Mouse (Mus musculus) NIH3T3 (cell line): Measurements from ENCODE around the gene Map1s.
A peak's percentile ranks its signal among the peaks of the same experiment; 100 is the strongest.

Experiments
- DNase-seq: peaks from one replicate; pipeline ENCODE4 v3.0.0-alpha.2; 2012; ENCODE audit warnings: low read depth

Map1s gene

DNA sequence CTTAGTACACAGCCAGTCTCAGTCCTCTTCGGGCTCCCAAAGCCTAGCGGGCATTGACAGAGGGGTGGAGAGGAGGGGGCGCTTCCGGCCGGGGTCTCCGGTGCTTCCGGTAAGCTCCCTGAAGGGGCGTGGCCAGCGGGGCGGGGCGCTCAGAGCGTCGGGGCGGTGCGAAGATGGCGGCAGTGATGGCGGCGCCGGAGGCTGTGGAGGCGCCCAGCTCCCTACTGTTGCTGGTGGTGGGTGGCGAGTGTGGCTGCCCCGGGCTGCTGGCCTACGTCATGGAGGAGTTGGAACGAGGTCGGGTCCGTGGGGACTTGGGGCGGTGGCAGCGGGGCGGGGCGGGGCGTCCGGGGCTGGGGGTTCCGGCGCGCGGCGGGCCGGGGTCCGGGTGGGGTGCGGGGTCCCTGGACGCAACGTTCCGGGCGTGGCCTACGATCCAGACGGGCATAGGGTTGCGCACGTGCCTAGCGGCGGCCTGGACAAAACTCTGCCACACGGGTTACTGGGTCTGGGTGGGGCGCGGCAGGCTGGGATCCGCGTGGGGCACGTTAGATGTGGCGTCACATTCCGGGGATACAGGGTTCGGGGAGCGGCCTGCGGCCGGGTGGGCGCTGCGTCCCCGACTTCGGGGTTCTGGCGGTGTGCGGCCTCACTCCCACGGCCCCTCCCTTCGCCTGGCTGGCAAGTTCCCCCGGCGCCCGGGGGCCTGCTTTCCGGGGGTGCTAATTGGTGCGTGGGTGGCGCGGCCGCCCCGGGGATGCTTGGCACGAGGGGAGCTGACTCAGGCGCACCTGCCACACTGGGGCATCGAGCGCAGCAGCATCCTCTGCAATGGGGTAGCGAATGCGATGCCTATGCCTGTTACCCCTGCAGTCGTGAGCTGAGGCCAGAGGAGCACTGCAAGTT lies at the start of gene Map1s:
Map1s (plus strand) TSS at position 102 of the 906 bp plus-strand sequence.
- DNase-seq, result peak; percentile 90

DNA sequence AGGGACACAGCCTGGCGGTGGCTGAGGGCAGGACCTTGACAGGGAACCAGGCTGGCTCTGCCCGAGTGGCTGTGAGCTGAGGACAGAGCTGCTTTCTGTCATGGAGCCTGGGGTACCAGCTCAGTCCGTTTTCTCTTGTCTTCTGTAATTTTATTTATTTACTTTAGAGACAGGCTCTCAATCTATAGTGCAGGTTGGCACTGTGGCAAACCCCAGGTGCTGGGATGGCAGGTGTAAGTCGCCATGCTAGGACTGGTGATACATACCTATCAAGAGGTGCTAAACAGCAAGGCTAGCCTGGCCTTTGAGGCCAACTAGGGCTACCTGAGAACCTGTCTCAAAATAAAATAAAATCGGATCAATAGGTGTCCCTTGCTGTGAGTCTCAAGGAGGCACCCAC lies 49.7 kb upstream of the Map1s start:
- no peak for DNase-seq

DNA sequence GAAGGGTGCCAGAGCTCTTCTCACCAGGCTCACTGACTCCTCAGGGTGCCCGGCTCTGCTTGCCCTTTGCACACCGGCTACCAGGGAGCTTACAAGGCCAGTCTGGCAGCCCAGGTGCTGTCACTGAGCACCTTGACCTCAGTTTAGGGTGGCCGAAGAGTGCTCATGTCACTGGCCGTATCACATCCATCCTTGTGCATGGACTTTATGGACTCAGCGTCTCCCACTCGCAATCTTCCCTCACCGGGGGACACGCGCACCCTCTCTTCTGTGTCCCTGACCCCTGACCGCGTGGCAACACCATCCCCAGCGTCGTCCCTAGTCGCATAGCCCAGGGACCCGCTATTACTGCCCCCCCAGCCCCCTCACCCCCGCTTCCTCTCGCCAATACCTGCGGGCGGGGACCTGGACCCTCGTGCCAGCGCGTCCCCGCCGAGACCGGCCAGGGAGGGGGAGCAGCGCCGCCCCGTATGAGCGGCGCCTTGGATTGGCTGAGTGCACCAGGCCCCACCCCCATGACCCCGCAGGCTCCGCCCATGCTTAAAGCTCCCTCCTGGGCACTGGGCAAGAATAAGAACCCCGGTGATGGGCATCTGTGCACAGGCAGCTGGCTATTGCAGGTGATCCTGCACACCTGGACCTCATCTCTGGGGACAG lies 49.1 kb upstream of the Map1s start:
- peak; percentile 61 for DNase-seq

DNA sequence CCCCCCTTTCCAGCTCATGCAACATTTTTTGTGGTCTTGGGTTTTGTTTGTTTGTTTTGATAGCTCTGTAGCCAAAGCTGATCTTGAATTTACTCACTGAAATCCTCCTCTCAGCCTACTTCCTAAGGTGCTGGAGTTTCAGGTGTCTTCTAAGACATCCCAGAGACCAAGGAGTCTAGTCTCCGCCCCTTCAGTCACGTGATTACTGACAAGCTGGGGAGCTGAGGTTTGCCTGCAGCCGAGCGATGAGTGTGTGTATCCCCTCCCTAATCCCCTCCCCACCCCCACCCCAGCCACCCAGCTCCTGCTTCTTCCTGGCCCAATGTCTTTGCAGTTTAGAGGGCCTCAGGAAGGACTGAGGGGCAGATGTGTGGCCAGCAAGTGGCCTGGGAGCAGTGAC lies 48.2 kb upstream of the Map1s start:
- no peak for DNase-seq

DNA sequence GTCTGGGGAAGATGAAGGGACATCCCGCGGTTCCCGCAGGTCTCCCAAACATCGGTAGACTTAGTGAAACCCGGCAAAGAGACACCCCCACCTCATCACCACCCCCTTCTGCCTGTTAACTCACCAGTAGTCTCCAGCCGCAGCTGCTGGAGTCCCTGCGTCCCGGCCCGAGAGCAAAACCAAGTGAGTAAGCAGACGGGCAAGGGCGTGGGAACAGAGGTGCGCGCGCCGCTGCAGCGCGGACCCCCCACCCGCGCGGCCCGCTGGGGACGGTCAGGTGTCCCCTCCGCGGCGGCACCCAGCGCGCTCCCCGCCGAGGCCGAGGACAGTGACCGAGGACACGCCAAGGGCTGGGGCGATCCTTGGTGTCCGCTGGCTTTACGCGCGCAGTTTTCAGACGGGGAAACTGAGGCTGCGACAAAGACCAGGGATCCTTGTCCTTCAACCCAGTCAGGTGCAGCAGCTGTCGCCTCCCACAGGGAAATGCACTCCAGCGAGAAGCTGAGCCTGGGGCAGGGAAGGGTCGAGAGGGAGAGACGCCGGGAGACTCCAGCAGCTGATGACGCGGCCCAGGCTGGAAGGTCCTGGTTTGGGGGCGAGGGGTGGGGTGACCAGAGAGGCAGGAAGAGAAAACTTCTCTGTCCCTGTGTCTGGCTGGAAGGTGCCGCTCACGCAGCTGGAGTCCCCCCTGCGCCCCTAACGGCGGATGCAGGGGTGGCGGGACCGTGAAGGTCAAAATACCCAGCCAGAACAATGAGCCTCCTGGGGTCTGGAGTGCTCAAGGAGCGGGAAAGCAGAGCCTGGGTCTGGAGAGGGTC lies 42.7 kb upstream of the Map1s start, which contains the start of gene Kcnn1:
Kcnn1 (minus strand) TSS at position 435 of the 818 bp plus-strand sequence.
- DNase-seq, result no peak

DNA sequence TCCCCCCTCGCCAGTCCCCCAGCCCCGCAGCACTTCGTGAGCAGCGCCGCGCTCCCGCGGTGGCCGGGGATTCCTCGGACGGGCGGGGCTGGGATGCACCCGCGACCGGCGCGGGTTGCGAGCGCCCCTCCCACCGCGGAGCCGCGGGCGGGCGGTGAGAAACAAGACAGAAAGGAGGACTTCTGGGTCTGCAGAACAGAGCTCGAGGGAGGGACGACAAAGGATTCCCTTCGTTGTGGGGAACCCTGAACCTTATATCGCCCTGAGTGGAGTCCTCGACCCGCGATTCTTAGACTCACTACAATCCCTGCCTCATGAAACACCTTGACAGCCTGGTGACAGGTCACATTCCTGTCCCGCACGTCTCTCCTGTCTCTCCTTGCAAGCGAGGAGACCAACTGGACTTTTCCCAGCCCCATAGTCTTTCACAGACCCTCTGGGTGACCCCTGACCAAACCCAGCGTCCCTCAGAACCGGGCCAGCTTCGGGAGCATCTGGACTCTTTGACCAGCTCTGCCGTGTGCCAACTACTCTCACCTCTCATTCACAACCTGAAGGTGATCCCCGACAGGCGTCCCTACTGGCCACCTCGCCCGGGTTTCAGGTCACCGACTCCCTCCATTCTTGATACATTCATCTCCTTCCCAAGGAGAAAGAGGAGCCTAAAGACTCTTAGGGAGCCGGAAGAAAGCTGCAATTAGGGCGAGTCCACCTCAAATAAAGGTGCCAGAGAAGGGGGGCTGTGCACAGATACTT lies 41.6 kb upstream of the Map1s start:
- peak; percentile 44 for DNase-seq

DNA sequence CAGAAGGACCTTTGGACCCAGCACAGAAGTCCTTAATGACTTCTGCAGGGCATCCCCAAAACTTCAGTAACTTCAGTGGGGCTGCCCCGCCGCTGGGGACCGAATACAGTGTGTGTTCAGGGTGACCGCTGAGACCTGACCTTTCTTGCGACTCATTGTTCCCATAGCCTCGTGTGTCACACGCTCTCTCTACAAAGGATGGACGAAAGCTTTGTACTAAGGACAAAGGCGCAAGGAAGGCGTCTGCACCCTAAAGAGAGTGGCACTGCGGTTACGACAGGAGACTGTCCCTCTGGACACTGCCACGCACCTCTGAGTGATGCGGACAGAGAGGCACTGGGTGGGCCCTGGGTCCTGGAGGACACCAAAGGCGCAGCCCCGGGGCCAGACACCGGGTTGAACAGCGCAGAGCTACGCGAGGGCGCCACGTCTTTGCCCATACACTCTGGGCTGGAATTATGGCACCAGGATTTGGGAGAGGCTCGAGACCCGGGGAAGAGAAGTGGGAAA lies 41.0 kb upstream of the Map1s start:
- no peak for DNase-seq

DNA sequence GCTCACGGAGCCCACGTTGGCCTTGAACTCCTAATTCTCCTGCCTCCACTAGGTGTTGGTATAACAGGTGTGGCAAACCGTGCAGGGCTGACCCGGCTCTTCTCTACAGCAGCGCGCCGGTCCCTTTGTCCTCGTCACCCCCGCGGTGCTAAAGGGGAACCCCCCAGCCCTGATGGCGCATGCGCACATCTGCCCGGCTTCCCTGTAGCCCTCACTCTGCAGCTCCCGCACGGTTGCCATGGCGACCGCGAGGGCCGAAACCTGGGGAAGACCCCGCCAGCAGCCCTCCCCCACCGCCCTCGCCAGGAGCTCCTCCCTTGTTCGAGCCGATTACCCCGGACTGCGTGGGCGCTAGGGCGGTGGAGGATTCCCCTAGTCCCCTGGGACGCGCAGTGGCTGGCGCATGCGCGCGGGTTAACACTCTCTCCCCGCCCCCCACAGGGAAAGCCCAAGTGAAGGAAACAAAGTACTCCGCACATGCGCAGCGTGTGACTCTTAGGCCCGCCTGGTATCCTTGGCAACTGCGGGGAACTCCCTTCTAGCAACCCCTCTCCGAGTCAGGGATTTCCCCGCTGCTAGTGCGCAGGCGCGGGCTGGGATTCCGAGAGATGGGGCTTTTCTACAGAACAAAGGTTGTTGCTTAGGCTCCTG lies 40.3 kb upstream of the Map1s start:
- DNase-seq, result peak; percentile 100

DNA sequence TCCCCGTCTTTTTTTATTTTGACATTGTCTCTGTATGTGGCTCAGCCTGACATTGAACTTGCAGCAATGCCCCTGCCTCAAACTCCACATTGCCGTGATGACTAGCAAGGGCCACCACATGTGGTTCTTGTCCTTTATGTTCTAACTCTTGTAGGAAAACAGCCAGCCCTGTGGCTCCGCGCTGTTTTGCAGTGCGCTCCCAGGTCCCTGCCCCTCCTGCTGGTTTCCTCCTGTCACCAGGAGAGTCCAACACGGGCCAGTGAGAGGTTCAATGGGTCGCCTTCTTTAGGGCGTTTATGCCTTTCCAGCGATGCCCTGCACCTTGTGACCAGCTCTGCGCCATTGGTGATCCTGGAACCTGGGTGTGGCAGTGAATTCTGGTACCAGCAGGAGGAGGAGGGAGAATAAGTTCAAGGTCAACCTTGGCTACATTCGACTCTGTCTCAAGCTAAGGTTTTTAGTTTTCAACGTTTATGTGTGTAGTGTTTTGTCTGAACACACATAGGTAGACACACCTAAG lies 39.7 kb upstream of the Map1s start:
- no peak for DNase-seq

DNA sequence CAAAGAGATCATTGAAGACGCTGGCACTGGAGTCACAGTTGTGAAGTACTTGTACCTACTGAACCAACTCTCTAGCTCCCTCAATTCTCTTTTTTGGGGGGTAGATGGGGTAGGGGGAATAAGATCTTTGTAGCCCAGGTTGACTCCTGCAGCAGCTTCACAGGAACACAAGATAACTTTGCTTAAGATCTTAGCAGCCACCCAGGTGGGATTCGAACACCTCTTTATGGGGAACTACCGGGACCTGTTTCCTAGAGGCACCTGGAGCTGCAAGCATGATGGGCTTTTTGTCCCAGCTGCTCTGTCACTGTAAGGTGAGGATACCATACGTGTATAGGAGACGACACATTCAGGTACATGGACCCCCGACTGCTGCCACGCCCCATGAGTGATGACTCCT lies 39.2 kb upstream of the Map1s start:
- DNase-seq, result no peak

DNA sequence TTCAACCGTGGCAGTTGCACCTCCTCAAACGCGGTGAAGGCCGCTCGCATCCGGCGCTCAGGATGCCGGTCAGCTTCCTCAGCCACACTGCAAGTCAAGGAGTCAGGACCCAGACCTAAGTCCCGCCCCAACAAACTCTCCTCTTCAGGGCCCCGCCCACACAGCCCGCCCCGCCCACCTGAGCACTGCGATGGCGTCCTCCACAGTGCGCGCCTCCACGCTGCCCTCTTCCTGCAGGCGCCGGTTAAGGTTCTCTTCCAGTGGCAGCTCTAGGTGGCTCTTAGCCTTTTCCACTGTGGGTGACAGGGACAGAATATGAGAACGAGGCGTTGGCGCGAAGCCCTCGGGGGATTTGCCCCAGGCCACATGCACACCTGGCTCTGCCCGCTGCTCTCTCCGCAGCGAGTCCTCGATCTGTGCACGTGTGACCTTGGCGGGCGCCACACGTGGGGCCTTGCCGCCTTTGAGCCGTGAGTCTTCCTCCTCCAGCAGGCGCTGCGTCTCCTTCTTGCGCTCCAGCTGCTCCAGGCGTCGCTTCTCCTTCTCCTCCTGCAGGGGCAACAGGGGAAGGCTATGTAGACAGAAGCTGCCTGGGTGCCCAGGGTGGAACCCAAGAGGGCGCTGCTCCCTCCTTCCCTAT lies 37.1 kb upstream of the Map1s start:
- DNase-seq, result no peak

DNA sequence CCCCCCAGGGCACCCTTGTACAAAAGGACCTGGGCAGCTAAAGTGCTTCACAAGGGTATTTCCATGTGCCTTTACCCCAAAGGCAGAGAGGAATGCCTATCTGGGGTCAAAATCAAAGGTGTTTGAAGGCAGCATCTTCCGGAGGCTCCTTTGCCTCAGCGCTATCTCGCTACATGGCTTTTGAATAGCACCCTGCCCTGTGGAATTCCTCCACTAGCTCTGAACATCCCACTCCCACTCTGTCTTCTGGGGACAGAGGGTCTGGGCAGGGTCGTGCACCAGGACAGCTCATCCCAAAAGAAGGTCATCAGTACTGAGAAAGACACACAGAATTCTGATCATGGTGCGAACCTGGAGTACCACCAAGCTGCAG lies 36.5 kb upstream of the Map1s start:
- no peak for DNase-seq

DNA sequence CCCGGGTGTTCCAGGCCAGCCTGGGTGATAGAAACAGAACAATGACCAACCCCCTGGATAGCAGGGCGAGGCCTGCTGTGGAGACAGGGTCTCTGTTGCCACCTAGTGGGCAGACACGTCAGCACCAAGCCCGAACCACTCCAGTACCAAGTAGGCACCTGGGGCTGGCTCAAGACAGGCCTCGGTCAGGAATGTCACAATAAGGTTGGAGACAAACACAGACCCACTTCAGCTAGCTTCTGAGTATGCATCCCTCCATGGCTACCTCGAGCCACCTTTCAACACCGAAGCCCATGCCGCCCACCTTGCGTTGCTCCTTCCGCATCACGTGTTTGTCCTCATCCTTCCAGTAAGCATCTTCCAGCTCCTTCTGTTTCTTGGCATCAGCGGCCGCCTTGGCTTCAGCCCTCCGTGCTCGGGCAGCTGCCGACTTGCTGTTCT lies 36.1 kb upstream of the Map1s start:
- DNase-seq, result peak; percentile 88

DNA sequence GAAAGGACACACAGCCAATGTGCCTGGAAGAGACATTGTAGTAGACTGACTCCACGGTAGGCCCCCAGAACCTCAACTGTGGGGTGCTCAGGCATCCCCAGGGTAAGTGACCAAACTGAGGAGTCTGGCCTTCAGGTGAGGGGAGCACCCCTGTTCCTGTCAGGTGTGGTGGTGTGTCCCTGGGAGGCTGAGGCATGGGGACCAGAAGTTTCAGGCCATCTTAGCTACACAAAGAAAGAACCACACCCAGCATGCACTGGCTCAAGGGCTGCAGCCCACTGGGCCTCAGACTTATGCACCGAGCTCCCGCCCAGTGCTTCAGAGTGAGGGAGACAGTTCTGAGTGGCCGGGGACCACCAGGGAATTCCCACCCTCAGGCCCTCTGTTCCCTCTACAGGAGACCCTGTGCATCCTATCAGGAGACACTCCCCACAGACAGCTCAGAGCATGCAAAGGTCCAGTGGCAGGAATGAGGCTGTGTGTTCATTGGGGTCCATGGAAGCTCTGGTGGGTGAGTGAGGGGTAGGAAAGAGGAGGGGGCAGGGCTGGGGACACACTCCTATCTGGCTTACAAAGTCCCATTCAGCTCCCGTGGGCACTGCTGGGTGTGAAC lies 34.4 kb upstream of the Map1s start:
- DNase-seq, result no peak

DNA sequence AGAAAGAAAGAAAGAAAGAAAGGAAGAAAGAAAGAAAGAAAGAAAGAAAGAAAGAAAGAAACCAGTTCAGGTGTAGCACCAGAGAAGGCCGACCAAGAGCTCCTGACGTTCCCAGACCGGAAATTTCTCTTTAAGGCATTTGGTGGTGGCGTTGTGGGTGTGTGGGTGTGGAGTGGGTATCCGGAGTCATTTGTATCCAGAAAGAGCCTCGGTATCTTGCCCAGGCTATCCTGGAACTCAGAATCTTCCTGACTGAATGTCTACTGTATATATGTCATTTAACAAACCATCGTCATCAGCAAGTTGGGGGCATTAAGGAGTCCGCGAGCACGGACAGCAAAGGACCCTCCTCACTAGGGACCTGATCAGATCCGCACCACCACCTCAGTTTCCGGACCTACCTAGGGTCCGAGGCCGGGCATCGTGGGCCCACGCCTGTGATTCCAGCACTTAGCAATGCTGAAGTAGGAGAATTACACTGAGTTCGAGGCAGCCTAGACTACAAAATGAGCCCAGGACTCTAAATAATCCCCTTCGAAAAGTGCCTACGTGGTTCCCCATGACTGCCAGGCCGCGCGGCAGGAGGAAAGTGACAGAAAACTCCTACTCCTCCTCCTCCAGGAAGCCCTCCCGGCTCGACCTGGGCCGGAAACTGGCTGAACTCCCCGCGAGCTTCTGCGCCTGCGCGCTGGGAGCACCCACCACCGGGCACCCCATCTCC lies 32.9 kb upstream of the Map1s start:
- DNase-seq, result no peak

DNA sequence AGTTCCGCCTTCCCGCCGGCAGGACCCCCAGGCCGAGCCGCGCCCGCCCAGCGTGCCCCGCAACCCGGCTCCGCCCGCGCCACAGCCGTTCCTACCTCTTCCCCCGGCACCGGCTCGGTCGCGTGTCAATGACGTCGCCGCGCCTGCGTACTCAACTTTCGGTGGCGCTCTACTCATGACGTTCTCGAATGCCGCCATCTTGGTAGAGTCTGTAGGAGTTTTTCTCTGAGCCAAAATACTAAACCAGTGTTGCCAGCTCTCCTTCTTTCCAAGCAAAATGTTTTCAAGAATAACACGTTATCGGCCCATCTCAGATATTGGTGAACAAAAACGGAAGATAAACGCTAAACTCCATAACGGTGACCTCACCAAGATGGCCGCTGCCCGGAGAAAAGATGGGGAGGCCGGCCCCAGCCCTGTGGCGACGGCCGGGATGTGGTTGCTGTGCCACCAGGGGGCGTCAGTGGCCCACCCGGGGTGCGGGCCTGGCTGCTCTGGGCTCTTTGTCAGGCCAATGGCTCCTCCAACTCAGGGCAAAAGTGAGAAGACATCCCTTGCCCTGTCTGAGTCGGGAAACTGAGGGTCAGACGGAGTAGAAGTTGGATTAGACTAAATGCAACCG lies 32.3 kb upstream of the Map1s start, which contains the start of gene Ccdc124:
Ccdc124 (minus strand) TSS at position 572 of the 622 bp plus-strand sequence.
- DNase-seq, result peak; percentile 97

DNA sequence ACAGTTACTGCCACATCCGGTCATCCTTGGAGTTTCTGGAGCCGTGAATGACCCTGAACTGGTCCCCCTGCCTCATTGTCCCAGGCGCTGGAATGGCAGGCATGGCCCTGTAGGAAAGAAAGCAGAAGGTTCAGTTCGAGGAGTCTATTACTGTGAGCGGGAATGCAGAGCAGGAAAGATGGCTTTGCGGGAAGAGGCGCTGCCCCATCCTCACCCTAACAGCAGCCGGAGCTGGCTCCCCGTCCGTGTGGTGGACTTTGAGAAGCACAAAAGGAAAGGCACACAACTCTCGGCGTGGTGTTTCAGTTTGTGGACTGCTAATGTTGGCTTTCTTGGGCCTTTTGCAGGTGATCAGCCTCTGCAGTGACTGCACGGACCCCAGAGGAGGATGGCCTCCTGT lies 31.3 kb upstream of the Map1s start:
- no peak for DNase-seq

DNA sequence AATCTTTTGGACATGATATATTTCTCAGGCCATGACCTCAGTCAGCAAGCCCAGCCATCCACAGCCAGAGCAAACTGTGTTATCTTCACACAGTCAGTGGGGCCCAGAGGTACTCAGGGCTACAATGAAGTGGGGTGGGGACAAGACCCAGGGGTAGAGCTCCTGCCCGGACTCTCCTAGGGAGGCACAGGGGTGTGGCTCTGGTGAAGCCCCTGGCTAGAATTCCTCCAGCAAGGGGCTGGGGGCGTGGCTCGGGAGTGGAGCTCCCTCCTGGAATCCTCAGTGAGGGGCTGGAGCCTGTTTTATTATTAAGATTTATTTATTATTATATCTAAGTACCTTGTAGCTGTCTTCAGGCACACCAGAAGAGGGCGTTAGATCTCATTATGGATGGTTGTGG lies 29.4 kb upstream of the Map1s start:
- no peak for DNase-seq

DNA sequence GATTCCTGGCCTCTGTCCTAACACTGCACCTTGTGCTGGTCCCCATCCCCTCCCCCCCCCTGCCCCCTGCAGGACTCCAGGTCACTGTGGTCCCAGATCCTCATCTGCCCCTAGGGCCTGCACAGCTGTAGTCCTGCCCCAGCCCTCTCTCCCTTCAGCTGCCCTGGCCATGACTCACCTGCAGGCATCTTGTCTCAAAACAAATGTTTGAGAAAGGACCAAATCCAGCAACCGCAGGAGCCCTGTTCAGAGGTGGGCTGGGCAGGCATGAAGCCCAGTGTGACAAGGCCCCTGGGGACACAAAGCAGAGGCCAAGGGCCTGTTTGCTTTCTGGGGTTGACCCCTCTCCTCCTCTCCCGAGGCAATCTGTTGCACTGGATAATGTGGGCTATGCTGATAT lies 27.6 kb upstream of the Map1s start:
- DNase-seq, result peak; percentile 64
